Mouse (Mus musculus): ENCODE measurements around the gene Spcs2. TPM values are rescaled to one million over a fixed set of nuclear protein-coding genes. Genes with fewer than 3 reads are reported as not detected.

The Spcs2 gene
- polyA plus RNA-seq, 1 experiment from 2014 or later, result 301 TPM

GRCm38 (mm10) chr7:99875891-99876290 lies 12.6 kb upstream of the Spcs2 start:
- DNase-seq (ENCODE audit: low spot score) (no peak), ATAC-seq (replicated peaks; ENCODE audit: low FRiP score) (no peak)
- 45% methylated on average over 5 of the region's 5 CpGs for WGBS
- Histone ChIP-seq H3K4me1 (replicated peaks; ENCODE audit: control insufficient read depth, insufficient read depth, low read length) (no peaks in the 10 kb centered on the region), H3K36me3 (ENCODE audit: control insufficient read depth, insufficient read depth, low read length) (no peaks in the 10 kb centered on the region), H3K9ac (ENCODE audit: low read depth, low read length) (no peak overlapping the region), H3K4me2 (no peak overlapping the region), H3K27ac (ENCODE audit: low read depth, low read length) (no peak overlapping the region), H3K27me3 (replicated peaks; ENCODE audit: control insufficient read depth, insufficient read depth, low read length) (no peaks in the 10 kb centered on the region), H3K4me3 (ENCODE audit: low read depth, low read length) (no peak overlapping the region), H3K9me3 (ENCODE audit: control insufficient read depth, low read length) (no peaks in the 10 kb centered on the region)

- no peak for DNase-seq (ENCODE audit: low spot score)
Measured at GRCm38 (mm10) chr7:99873965-99874364, 10.7 kb upstream of the Spcs2 start.

GRCm38 (mm10) chr7:99869296-99869695 lies 6.0 kb upstream of the Spcs2 start:
- H3K36me3 ChIP-seq (ENCODE audit: control insufficient read depth, insufficient read depth, low read length), result no peaks in the 10 kb centered on the region
- no peaks in the 10 kb centered on the region for H3K9me3 ChIP-seq (ENCODE audit: control insufficient read depth, low read length)
- H3K27me3 ChIP-seq (replicated peaks; ENCODE audit: control insufficient read depth, insufficient read depth, low read length), result no peaks in the 10 kb centered on the region
- H3K4me2 ChIP-seq, result no peak overlapping the region
- DNase-seq (ENCODE audit: low spot score) (no peak), ATAC-seq (replicated peaks; ENCODE audit: low FRiP score) (no peak)
- no peak overlapping the region for H3K4me3 ChIP-seq (ENCODE audit: low read depth, low read length)
- H3K27ac ChIP-seq (ENCODE audit: low read depth, low read length), result no peak overlapping the region
- H3K4me1 ChIP-seq (replicated peaks; ENCODE audit: control insufficient read depth, insufficient read depth, low read length), result no peaks in the 10 kb centered on the region
- H3K9ac ChIP-seq (ENCODE audit: low read depth, low read length), result no peak overlapping the region
- 58% methylated on average over 4 of the region's 4 CpGs for WGBS

More at GRCm38 (mm10) chr7:99873965-99874364, 10.7 kb upstream of the Spcs2 start:
- Histone ChIP-seq H3K27ac (ENCODE audit: low read depth, low read length) (no peak overlapping the region), H3K4me2 (no peak overlapping the region), H3K36me3 (ENCODE audit: control insufficient read depth, insufficient read depth, low read length) (no peaks in the 10 kb centered on the region), H3K9me3 (ENCODE audit: control insufficient read depth, low read length) (no peaks in the 10 kb centered on the region), H3K4me3 (ENCODE audit: low read depth, low read length) (no peak overlapping the region), H3K9ac (ENCODE audit: low read depth, low read length) (no peak overlapping the region), H3K4me1 (replicated peaks; ENCODE audit: control insufficient read depth, insufficient read depth, low read length) (no peaks in the 10 kb centered on the region), H3K27me3 (replicated peaks; ENCODE audit: control insufficient read depth, insufficient read depth, low read length) (no peaks in the 10 kb centered on the region)
- ATAC-seq (replicated peaks; ENCODE audit: low FRiP score), result no peak
- 61% methylated on average over 6 of the region's 6 CpGs for WGBS

GRCm38 (mm10) chr7:99865219-99865618 lies 2.0 kb upstream of the Spcs2 start:
- Histone ChIP-seq H3K4me2 (no peak overlapping the region), H3K4me3 (ENCODE audit: low read depth, low read length) (no peak overlapping the region), H3K27me3 (replicated peaks; ENCODE audit: control insufficient read depth, insufficient read depth, low read length) (no peaks in the 10 kb centered on the region), H3K9me3 (ENCODE audit: control insufficient read depth, low read length) (no peaks in the 10 kb centered on the region), H3K9ac (ENCODE audit: low read depth, low read length) (no peak overlapping the region), H3K36me3 (ENCODE audit: control insufficient read depth, insufficient read depth, low read length) (no peaks in the 10 kb centered on the region), H3K27ac (ENCODE audit: low read depth, low read length) (no peak overlapping the region), H3K4me1 (replicated peaks; ENCODE audit: control insufficient read depth, insufficient read depth, low read length) (no peaks in the 10 kb centered on the region)
- WGBS, result 44% methylated on average over 3 of the region's 3 CpGs
- ATAC-seq (replicated peaks; ENCODE audit: low FRiP score), result no peak
- DNase-seq (ENCODE audit: low spot score), result no peak

- Histone ChIP-seq H3K9me3 (ENCODE audit: control insufficient read depth, low read length) (no peaks in the 10 kb centered on the region), H3K36me3 (ENCODE audit: control insufficient read depth, insufficient read depth, low read length) (no peaks in the 10 kb centered on the region), H3K9ac (ENCODE audit: low read depth, low read length) (no peak overlapping the region), H3K4me1 (replicated peaks; ENCODE audit: control insufficient read depth, insufficient read depth, low read length) (no peaks in the 10 kb centered on the region), H3K27me3 (replicated peaks; ENCODE audit: control insufficient read depth, insufficient read depth, low read length) (no peaks in the 10 kb centered on the region), H3K4me3 (ENCODE audit: low read depth, low read length) (no peak overlapping the region), H3K4me2 (no peak overlapping the region), H3K27ac (ENCODE audit: low read depth, low read length) (no peak overlapping the region)
- WGBS, result 70% methylated on average over 11 of the region's 11 CpGs
- DNase-seq (ENCODE audit: low spot score), result no peak
- ATAC-seq (replicated peaks; ENCODE audit: low FRiP score), result no peak
Measured at GRCm38 (mm10) chr7:99864241-99865028, 1.2 kb upstream of the Spcs2 start.

GRCm38 (mm10) chr7:99858813-99859585 lies 4.3 kb downstream of the Spcs2 start, which contains the start of gene Xrra1:
Gene Xrra1, plus strand, starts transcription at chr7:99859116.
- H3K9ac ChIP-seq (ENCODE audit: low read depth, low read length), result peak within 1 kb of the TSS; percentile 90

GRCm38 (mm10) chr7:99858175-99858812 lies 5.0 kb downstream of the Spcs2 start:
- Histone ChIP-seq H3K27ac (ENCODE audit: low read depth, low read length) (peak overlapping the region; percentile 57; the same call in 1 of the 2 replicates), H3K4me1 (replicated peaks; ENCODE audit: control insufficient read depth, insufficient read depth, low read length) (peaks cover 13% of the 10 kb centered on the region), H3K36me3 (ENCODE audit: control insufficient read depth, insufficient read depth, low read length) (peaks cover 5% of the 10 kb centered on the region; the same call in 1 of the 2 replicates), H3K4me3 (ENCODE audit: low read depth, low read length) (peak overlapping the region; percentile 83), H3K27me3 (replicated peaks; ENCODE audit: control insufficient read depth, insufficient read depth, low read length) (no peaks in the 10 kb centered on the region), H3K9ac (ENCODE audit: low read depth, low read length) (peak overlapping the region; percentile 90), H3K9me3 (ENCODE audit: control insufficient read depth, low read length) (no peaks in the 10 kb centered on the region), H3K4me2 (peak overlapping the region; percentile 90)
- DNase-seq (ENCODE audit: low spot score), result no peak
- peak; percentile 51 for ATAC-seq (replicated peaks; ENCODE audit: low FRiP score)
- 1% methylated on average over 19 of the region's 19 CpGs for WGBS

More at GRCm38 (mm10) chr7:99858813-99859585, 4.3 kb downstream of the Spcs2 start, which contains the start of gene Xrra1:
- Histone ChIP-seq H3K27ac (ENCODE audit: low read depth, low read length) (peak within 1 kb of the TSS; percentile 57; the same call in 1 of the 2 replicates), H3K4me3 (ENCODE audit: low read depth, low read length) (peak within 1 kb of the TSS; percentile 83), H3K9me3 (ENCODE audit: control insufficient read depth, low read length) (no peaks in the 10 kb centered on the region), H3K36me3 (ENCODE audit: control insufficient read depth, insufficient read depth, low read length) (peaks cover 4% of the 10 kb centered on the region; the same call in 1 of the 2 replicates), H3K27me3 (replicated peaks; ENCODE audit: control insufficient read depth, insufficient read depth, low read length) (no peaks in the 10 kb centered on the region), H3K4me1 (replicated peaks; ENCODE audit: control insufficient read depth, insufficient read depth, low read length) (peaks cover 13% of the 10 kb centered on the region), H3K4me2 (peak within 1 kb of the TSS; percentile 90)
- under 1% methylated on average over 42 of the region's 42 CpGs for WGBS
- DNase-seq (ENCODE audit: low spot score) (peak; percentile 95), ATAC-seq (replicated peaks; ENCODE audit: low FRiP score) (peak; percentile 96)

- H3K9ac ChIP-seq (ENCODE audit: low read depth, low read length), result 0 out of 2 replicates have a peak overlapping the region, but pooled peaks have one; percentile 22
- DNase-seq (ENCODE audit: low spot score), result no peak
- H3K36me3 ChIP-seq (ENCODE audit: control insufficient read depth, insufficient read depth, low read length), result peaks cover 5% of the 10 kb centered on the region; the same call in 1 of the 2 replicates
- 76% methylated on average over 14 of the region's 14 CpGs for WGBS
- no peak overlapping the region for H3K27ac ChIP-seq (ENCODE audit: low read depth, low read length)
- H3K4me3 ChIP-seq (ENCODE audit: low read depth, low read length), result no peak overlapping the region
- peaks cover 13% of the 10 kb centered on the region for H3K4me1 ChIP-seq (replicated peaks; ENCODE audit: control insufficient read depth, insufficient read depth, low read length)
- no peaks in the 10 kb centered on the region for H3K27me3 ChIP-seq (replicated peaks; ENCODE audit: control insufficient read depth, insufficient read depth, low read length)
- peak overlapping the region; percentile 43 for H3K4me2 ChIP-seq
- H3K9me3 ChIP-seq (ENCODE audit: control insufficient read depth, low read length), result no peaks in the 10 kb centered on the region
- ATAC-seq (replicated peaks; ENCODE audit: low FRiP score), result no peak
Measured at GRCm38 (mm10) chr7:99856266-99856861, 6.9 kb downstream of the Spcs2 start.

All from liver, embryonic 11.5 days (tissue).